Mouse (Mus musculus) hindbrain, embryonic 15.5 days (tissue): ENCODE measurements around the gene Igfn1. TPM values are rescaled to one million over a fixed set of nuclear protein-coding genes. Genes with fewer than 3 reads are reported as not detected.

Source experiments
- ATAC-seq: fragments of 200-750 bp; cut with Nextera tagmentation; 2 replicates; pipeline ENCODE4 v1.8.0; 2017; ENCODE audit warnings: low read depth, moderate number of reproducible peaks, moderate TSS enrichment; ENCODE audit not compliant: low FRiP score
- H3K27ac ChIP-seq: fragments of 300-500 bp; sonication (generic); replicated peaks from 2 replicates; pipeline ENCODE4 v1.5.1; 2015; ENCODE audit warnings: mild to moderate bottlenecking, inconsistent platforms
- H3K27me3 ChIP-seq: fragments of 300-500 bp; sonication (generic); 2 replicates; pipeline ENCODE4 v1.6.1; 2015; ENCODE audit warnings: control low read depth, inconsistent platforms
- H3K36me3 ChIP-seq: fragments of 300-500 bp; sonication (generic); 2 replicates; pipeline ENCODE4 v1.6.1; 2015; ENCODE audit warnings: control low read depth, inconsistent platforms
- H3K4me1 ChIP-seq: fragments of 300-500 bp; sonication (generic); replicated peaks from 2 replicates; pipeline ENCODE4 v1.6.1; 2015; ENCODE audit warnings: control low read depth, inconsistent platforms
- H3K4me2 ChIP-seq: fragments of 300-500 bp; sonication (generic); 2 replicates; pipeline ENCODE4 v1.6.1; 2015; ENCODE audit warnings: moderate library complexity, mild to moderate bottlenecking, inconsistent platforms
- H3K4me3 ChIP-seq: fragments of 300-500 bp; sonication (generic); 2 replicates; pipeline ENCODE4 v1.5.1; 2015; ENCODE audit warnings: mild to moderate bottlenecking, inconsistent platforms
- H3K9ac ChIP-seq: fragments of 300-500 bp; sonication (generic); 2 replicates; pipeline ENCODE4 v1.6.1; 2015; ENCODE audit warnings: inconsistent platforms
- H3K9me3 ChIP-seq: fragments of 300-500 bp; sonication (generic); 2 replicates; pipeline ENCODE4 v1.6.1; 2016; ENCODE audit warnings: control low read depth, inconsistent platforms
- WGBS: fragments of 180-500 bp; shearing (Covaris S2); methylation state at CpG from one replicate; pipeline ENCODE4 v1.1.7; 2015; 5-methylcytosine and 5-hydroxymethylcytosine counted together
- polyA plus RNA-seq: library from polyadenylated mRNA; unstranded; fragments of >200 nt; fragmentation: Nextera tagmentation; extraction: Ambion mirVana; gene quantifications from 2 replicates; pipeline ENCODE4 v1.2.1, GENCODE M21; 2015

The Igfn1 gene
- polyA plus RNA-seq, 1 experiment from 2014 or later = 0.05 TPM

DNA sequence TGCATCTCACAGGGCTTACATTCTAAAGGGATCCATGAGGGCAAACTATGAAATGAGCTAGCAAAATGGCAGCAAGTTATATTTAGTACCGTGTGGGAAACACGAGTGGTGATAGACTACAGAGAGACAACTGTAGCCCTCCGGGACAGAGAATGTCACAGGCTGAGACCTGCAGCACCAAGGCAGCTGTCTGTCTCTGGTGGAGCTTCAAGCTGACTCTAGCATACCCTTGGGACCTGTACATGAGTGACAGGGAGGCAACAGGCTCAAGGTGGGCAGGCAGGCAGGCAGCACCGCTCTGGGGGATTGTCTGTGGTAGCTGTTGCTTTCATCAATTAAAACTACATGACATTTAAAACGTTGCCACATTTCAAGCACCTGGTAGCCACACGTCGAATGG, 82.9 kb downstream of the Igfn1 start:
- Histone ChIP-seq H3K36me3 (no peaks in the 10 kb centered on the region), H3K27me3 (peaks cover 37% of the 10 kb centered on the region), H3K27ac (no peak overlapping the region), H3K9me3 (no peaks in the 10 kb centered on the region), H3K9ac (no peak overlapping the region), H3K4me2 (no peak overlapping the region), H3K4me1 (peaks cover 7% of the 10 kb centered on the region), H3K4me3 (no peak overlapping the region)
- 81% methylated on average over 7 of the region's 7 CpGs for WGBS
- ATAC-seq = no peak

DNA sequence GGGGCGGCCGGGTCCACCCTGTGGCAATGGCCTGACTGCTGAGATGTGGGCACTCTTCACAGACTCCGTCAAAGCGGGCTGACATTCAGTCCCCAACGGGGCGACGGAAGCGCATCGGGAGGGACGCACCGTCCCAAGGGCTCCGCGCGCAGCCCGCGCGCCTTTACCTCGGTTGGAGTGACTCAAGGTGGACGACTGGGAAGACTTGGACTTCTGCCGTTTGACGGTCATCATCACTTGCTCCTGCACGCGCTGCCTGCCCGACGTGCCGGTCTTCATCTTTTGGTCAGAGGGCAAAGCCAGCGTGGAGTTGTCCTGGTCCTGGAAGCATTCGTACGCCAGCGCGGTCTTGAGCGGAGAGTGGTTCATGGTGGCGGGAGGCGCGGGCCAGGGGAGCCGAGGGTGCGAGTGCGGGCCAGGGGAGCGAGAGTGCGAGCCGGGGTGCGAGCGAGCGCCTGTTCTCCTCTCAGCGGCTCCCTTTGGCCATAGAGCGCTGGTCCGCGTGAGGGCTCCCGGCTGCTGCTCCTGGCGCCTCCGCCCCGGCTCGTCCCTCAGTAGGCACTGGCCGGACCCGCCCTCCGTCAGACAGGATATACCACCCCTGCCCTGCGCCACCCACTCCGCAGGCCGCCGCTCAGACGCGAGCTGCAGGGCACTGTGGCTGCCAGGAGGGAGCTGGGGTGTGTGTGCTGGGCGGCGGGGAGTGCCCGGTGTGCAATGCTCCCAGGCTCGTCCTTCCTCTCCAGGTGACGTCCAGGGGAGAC, 87.3 kb downstream of the Igfn1 start, which contains the start of gene Pkp1:
Pkp1 (minus strand) TSS at position 564 of the 764 bp plus-strand sequence.
- no peaks in the 10 kb centered on the region for H3K36me3 ChIP-seq
- peak within 1 kb of the TSS; percentile 51 for H3K4me2 ChIP-seq
- H3K4me1 ChIP-seq = peaks cover 7% of the 10 kb centered on the region
- no peak for ATAC-seq
- H3K4me3 ChIP-seq = peak within 1 kb of the TSS; percentile 23
- WGBS = under 1% methylated on average over 67 of the region's 67 CpGs
- H3K27ac ChIP-seq = no peak within 1 kb of the TSS
- no peaks in the 10 kb centered on the region for H3K9me3 ChIP-seq
- no peak within 1 kb of the TSS for H3K9ac ChIP-seq
- H3K27me3 ChIP-seq = peaks cover 71% of the 10 kb centered on the region

DNA sequence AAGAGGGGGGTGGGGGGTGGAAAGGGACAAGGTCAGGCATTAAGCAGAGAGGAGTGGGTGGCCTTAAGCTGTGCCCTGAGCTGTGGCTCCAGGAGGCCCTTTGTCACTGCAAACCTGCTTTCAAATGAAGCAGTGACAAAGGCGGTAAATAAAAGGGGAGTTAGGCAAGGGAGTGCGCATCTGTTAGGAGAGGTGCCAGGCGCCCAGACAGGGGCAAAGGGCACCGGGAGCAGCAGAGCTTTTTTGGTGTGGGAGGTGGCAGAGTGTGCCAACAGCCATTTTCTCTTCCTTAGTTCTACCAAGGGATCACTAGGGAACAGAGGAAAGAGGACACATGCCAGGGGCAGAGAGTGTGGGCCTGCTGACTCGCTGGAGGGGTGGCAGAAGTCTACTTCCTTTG, 88.9 kb downstream of the Igfn1 start:
- Histone ChIP-seq H3K36me3 (no peaks in the 10 kb centered on the region), H3K27me3 (peaks cover 69% of the 10 kb centered on the region), H3K9me3 (no peaks in the 10 kb centered on the region), H3K4me3 (no peak overlapping the region), H3K4me2 (no peak overlapping the region), H3K27ac (no peak overlapping the region), H3K4me1 (peaks cover 7% of the 10 kb centered on the region), H3K9ac (no peak overlapping the region)
- ATAC-seq = no peak
- WGBS = 8% methylated on average over 5 of the region's 5 CpGs

DNA sequence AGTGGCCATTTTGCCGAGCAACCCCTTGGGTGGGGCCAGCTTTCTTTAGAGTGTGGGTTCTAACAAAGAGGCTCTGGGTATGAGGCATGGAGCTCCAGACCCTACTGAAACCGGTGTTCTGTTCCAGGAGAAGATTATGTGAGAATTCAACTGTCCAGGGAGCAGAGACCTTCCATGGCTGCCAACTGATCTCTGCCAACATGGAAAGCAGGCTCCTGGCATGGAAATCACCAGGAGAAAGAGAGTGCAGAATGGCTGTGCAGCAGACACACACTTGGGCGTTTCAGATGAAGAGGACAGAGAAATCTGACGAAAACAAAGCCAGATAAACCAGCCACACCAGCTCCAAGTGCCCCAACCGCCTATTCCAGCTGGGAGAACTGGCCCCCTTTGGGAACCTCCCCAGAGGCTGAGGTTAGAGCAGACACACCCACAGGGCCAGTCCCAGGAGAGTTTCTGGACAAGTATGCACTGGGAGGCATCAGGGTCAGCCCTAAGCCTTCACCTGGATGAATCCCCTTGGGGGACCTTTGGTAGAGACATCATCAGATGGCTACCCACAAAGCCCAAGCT, 89.6 kb downstream of the Igfn1 start:
- peaks cover 7% of the 10 kb centered on the region for H3K4me1 ChIP-seq
- no peaks in the 10 kb centered on the region for H3K9me3 ChIP-seq
- no peak for ATAC-seq
- no peaks in the 10 kb centered on the region for H3K36me3 ChIP-seq
- no peak overlapping the region for H3K4me2 ChIP-seq
- no peak overlapping the region for H3K9ac ChIP-seq
- H3K4me3 ChIP-seq = no peak overlapping the region
- no peak overlapping the region for H3K27ac ChIP-seq
- WGBS = 33% methylated on average over 5 of the region's 5 CpGs
- H3K27me3 ChIP-seq = peaks cover 63% of the 10 kb centered on the region

DNA sequence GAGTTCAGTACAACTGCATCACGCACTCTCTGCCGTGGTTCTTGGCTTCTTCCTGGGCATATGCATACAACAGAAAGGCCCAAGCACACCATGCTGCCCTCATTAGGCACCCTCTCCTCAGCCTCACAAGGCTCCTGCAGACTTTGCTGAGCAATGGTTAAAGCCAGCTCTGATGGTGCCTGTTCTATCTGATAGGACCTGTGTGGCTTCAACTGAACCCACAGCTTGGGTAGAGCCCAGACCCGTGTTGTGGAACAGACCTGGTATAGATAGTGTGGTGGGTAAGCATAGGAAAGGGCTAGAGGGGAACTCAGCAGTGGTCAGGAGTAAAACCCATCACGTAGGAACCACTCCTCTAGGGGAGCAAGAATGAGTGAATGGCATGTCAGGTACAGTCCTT, 92.5 kb downstream of the Igfn1 start:
- no peak for ATAC-seq
- H3K36me3 ChIP-seq = no peaks in the 10 kb centered on the region
- H3K4me1 ChIP-seq = peaks cover 4% of the 10 kb centered on the region
- no peak overlapping the region for H3K9ac ChIP-seq
- no peak overlapping the region for H3K27ac ChIP-seq
- H3K4me3 ChIP-seq = no peak overlapping the region
- H3K9me3 ChIP-seq = no peaks in the 10 kb centered on the region
- no peak overlapping the region for H3K4me2 ChIP-seq
- WGBS = 84% methylated on average over 4 of the region's 4 CpGs
- peaks cover 38% of the 10 kb centered on the region for H3K27me3 ChIP-seq

DNA sequence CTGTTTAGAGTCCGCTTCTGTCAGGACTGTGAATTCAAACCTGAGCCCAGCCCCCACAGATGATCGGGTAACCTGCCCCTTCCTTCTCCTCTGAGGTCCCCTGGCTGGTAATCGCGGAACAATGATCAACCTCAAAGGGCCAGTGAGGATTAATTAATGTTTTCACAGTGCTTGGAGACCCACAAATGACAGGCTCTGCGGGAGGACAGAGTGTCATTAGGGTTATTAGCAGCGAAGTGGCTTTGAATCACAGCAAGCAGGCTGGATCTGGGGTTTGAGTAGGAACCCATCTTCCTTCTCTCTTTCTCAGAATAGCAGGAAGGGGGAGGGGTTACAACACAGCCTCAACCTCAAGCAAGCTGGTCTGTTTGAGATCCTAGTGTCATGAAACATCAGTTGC, 96.8 kb downstream of the Igfn1 start:
- WGBS = 12% methylated on average over 6 of the region's 6 CpGs

DNA sequence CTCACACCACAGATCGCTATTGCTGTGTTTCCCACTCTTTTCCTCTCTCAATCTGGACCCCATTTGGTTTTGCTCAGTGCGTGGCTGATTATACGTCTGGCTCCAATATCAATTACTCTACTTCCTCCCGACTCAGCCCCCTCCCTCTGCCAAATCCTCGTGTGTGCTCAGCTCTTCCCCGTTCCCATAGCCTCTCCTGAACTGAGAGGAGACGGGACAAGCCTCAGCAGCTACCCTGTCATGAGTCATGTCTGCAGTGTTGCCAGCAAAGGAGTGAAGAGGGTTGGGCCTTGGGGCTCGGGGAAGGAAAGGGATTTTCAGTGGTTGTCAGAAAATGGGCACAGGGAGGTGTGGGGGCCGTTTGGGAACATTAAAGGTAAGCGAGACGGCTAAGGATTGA, 99.4 kb downstream of the Igfn1 start:
- no peak for ATAC-seq
- no peak overlapping the region for H3K27ac ChIP-seq
- WGBS = 65% methylated on average over 11 of the region's 11 CpGs
- H3K4me1 ChIP-seq = 0 out of 2 replicates have a peak, but pooled peaks cover 2% of the 10 kb centered on the region
- no peaks in the 10 kb centered on the region for H3K9me3 ChIP-seq
- H3K4me3 ChIP-seq = no peak overlapping the region
- no peaks in the 10 kb centered on the region; the same call in 1 of the 2 replicates for H3K27me3 ChIP-seq
- H3K36me3 ChIP-seq = no peaks in the 10 kb centered on the region
- no peak overlapping the region for H3K4me2 ChIP-seq
- H3K9ac ChIP-seq = no peak overlapping the region

More for the DNA sequence above, 96.8 kb downstream of the Igfn1 start:
- H3K9ac ChIP-seq = no peak overlapping the region
- no peak overlapping the region for H3K4me3 ChIP-seq
- H3K36me3 ChIP-seq = no peaks in the 10 kb centered on the region
- no peaks in the 10 kb centered on the region for H3K9me3 ChIP-seq
- no peak for ATAC-seq
- H3K4me2 ChIP-seq = no peak overlapping the region
- no peak overlapping the region for H3K27ac ChIP-seq
- 0 out of 2 replicates have a peak, but pooled peaks cover 2% of the 10 kb centered on the region for H3K4me1 ChIP-seq
- no peaks in the 10 kb centered on the region; the same call in 1 of the 2 replicates for H3K27me3 ChIP-seq

Other genes starting within 250 kb of the Igfn1 start
- 34.9 and 39.9 TPM in 2 replicates for gene Phlda3, start 240.2 kb downstream of the Igfn1 start, polyA plus RNA-seq
- 1.3 and 1.8 TPM in 2 replicates for gene Tnni1, start 226.9 kb downstream of the Igfn1 start, polyA plus RNA-seq
- gene Lad1, start 187.7 kb downstream of the Igfn1 start, polyA plus RNA-seq = 0.78 and 0.80 TPM in 2 replicates
- gene Tnnt2, start 170.0 kb downstream of the Igfn1 start, polyA plus RNA-seq = 0.58 and 0.93 TPM in 2 replicates
- 0.08 and 0.19 TPM in 2 replicates for gene Pkp1, start 87.1 kb downstream of the Igfn1 start, polyA plus RNA-seq
- 178 and 179 TPM in 2 replicates for gene Tmem9, start 1.8 kb upstream of the Igfn1 start, polyA plus RNA-seq
- gene Ascl5, start 44.5 kb upstream of the Igfn1 start, polyA plus RNA-seq = 0.39 TPM in 1 of 2 replicates, not detected in the other
- 0.32 TPM in 1 of 2 replicates, not detected in the other for gene Cacna1s, start 46.4 kb upstream of the Igfn1 start, polyA plus RNA-seq
- gene Kif21b, start 125.0 kb upstream of the Igfn1 start, polyA plus RNA-seq = 48.9 and 50.0 TPM in 2 replicates
- gene Mroh3, start 206.5 kb upstream of the Igfn1 start, polyA plus RNA-seq = not detected in 2 replicates
- 3.3 and 3.4 TPM in 2 replicates for gene Inava, start 227.9 kb upstream of the Igfn1 start, polyA plus RNA-seq